Mouse (Mus musculus) limb, embryonic 12.5 days (tissue): ENCODE results near the gene Rsrc2. TPM values are rescaled to one million over a fixed set of nuclear protein-coding genes. Genes with fewer than 3 reads are reported as not detected.

Experiments used
- ATAC-seq: fragments of 200-750 bp; cut with Nextera tagmentation; 2 replicates; pipeline ENCODE4 v1.8.0; 2017; ENCODE audit warnings: low read depth, moderate TSS enrichment; ENCODE audit not compliant: insufficient number of reproducible peaks, insufficient read depth, low FRiP score, low TSS enrichment
- H3K27ac ChIP-seq: fragments of 300-500 bp; sonication (generic); 2 replicates; pipeline ENCODE4 v1.5.1; 2016; ENCODE audit warnings: mild to moderate bottlenecking, moderate library complexity
- H3K27me3 ChIP-seq: fragments of 300-500 bp; sonication (generic); 2 replicates; pipeline ENCODE4 v1.6.1; 2016; ENCODE audit warnings: mild to moderate bottlenecking, moderate library complexity
- H3K36me3 ChIP-seq: fragments of 300-500 bp; sonication (generic); 2 replicates; pipeline ENCODE4 v1.6.1; 2016; ENCODE audit warnings: mild to moderate bottlenecking, moderate library complexity
- H3K4me1 ChIP-seq: fragments of 300-500 bp; sonication (generic); replicated peaks from 2 replicates; pipeline ENCODE4 v1.6.1; 2016
- H3K4me2 ChIP-seq: fragments of 300-500 bp; sonication (generic); 2 replicates; pipeline ENCODE4 v1.6.1; 2016; ENCODE audit warnings: mild to moderate bottlenecking, moderate library complexity
- H3K4me3 ChIP-seq: fragments of 300-500 bp; sonication (generic); replicated peaks from 2 replicates; pipeline ENCODE4 v1.5.1; 2016; ENCODE audit warnings: mild to moderate bottlenecking
- H3K9ac ChIP-seq: fragments of 300-500 bp; sonication (generic); replicated peaks from 2 replicates; pipeline ENCODE4 v1.6.1; 2016; ENCODE audit warnings: mild to moderate bottlenecking, moderate library complexity
- H3K9me3 ChIP-seq: fragments of 300-500 bp; sonication (generic); 2 replicates; pipeline ENCODE4 v1.6.1; 2016; ENCODE audit warnings: mild to moderate bottlenecking, moderate library complexity
- WGBS: fragments of 180-500 bp; shearing (Covaris S2); methylation state at CpG from one replicate; pipeline ENCODE4 v1.1.7; 2016; 5-methylcytosine and 5-hydroxymethylcytosine counted together
- polyA plus RNA-seq: library from polyadenylated mRNA; unstranded; fragments of >200 nt; fragmentation: Nextera tagmentation; extraction: Ambion mirVana; gene quantifications from 2 replicates; pipeline ENCODE4 v1.2.1, GENCODE M21; 2016

The Rsrc2 gene
- polyA plus RNA-seq, 1 experiment from 2014 or later: 163 TPM

- Histone ChIP-seq H3K27me3 (no peaks in the 10 kb centered on the region), H3K9me3 (no peaks in the 10 kb centered on the region), H3K27ac (no peak overlapping the region), H3K4me2 (no peak overlapping the region), H3K4me3 (no peak overlapping the region), H3K36me3 (peaks cover 40% of the 10 kb centered on the region), H3K9ac (no peak overlapping the region), H3K4me1 (no peaks in the 10 kb centered on the region)
- ATAC-seq: no peak
- 92% methylated on average over 7 of the region's 7 CpGs for WGBS
Measured at GRCm38 (mm10) chr5:123696244-123696643, 53.0 kb downstream of the Rsrc2 start.

DNA sequence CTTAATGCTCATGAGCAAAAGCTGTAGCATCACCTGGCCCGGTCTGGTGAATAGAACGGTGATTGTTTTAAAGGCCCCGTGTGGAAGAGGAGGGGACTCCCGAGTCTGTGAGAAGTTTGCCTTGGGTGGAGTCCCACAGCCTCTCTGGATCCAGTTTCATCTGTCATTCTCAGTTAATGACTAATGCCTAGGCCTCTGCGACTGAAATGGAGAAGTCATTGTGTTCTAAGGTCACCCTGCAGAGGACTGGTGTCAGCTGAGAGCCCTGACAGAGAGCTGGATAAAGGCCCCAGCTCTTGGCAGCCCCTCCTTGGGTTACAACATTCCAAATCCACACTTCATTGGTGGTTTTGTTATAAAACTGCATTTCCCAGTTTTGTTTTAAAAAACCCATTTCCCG lies 54.7 kb downstream of the Rsrc2 start:
- H3K4me3 ChIP-seq: no peak overlapping the region
- ATAC-seq: no peak
- no peak overlapping the region for H3K9ac ChIP-seq
- peaks cover 23% of the 10 kb centered on the region for H3K36me3 ChIP-seq
- WGBS: 66% methylated on average over 6 of the region's 6 CpGs
- no peaks in the 10 kb centered on the region for H3K9me3 ChIP-seq
- H3K27me3 ChIP-seq: no peaks in the 10 kb centered on the region
- H3K27ac ChIP-seq: no peak overlapping the region
- no peak overlapping the region for H3K4me2 ChIP-seq
- no peaks in the 10 kb centered on the region for H3K4me1 ChIP-seq

GRCm38 (mm10) chr5:123684221-123685144 lies 64.7 kb downstream of the Rsrc2 start, which contains the start of gene Clip1:
Clip1 (minus strand) TSS chr5:123684618.
- Histone ChIP-seq H3K9ac (peak within 1 kb of the TSS; percentile 99), H3K27ac (peak within 1 kb of the TSS; percentile 97), H3K9me3 (no peaks in the 10 kb centered on the region), H3K27me3 (no peaks in the 10 kb centered on the region), H3K36me3 (no peaks in the 10 kb centered on the region), H3K4me1 (peaks cover 28% of the 10 kb centered on the region), H3K4me2 (peak within 1 kb of the TSS; percentile 69), H3K4me3 (peak within 1 kb of the TSS; percentile 96)
- under 1% methylated on average over 50 of the region's 64 CpGs for WGBS
- peak; percentile 40 for ATAC-seq

- ATAC-seq: peak; percentile 30; the same call in 1 of the 2 replicates
- peaks cover 31% of the 10 kb centered on the region for H3K4me1 ChIP-seq
- H3K9ac ChIP-seq: peak overlapping the region; percentile 99
- no peaks in the 10 kb centered on the region for H3K36me3 ChIP-seq
- peak overlapping the region; percentile 69 for H3K4me2 ChIP-seq
- no peaks in the 10 kb centered on the region for H3K9me3 ChIP-seq
- WGBS: under 1% methylated on average over 79 of the region's 92 CpGs
- no peaks in the 10 kb centered on the region for H3K27me3 ChIP-seq
- H3K27ac ChIP-seq: peak overlapping the region; percentile 97
- H3K4me3 ChIP-seq: peak overlapping the region; percentile 96
Measured at GRCm38 (mm10) chr5:123683377-123684220, 65.6 kb downstream of the Rsrc2 start.

GRCm38 (mm10) chr5:123683043-123683376 lies 66.2 kb downstream of the Rsrc2 start:
- H3K27ac ChIP-seq: no peak overlapping the region; the same call in 1 of the 2 replicates
- H3K4me3 ChIP-seq: peak overlapping the region; percentile 96
- no peaks in the 10 kb centered on the region for H3K27me3 ChIP-seq
- H3K9ac ChIP-seq: peak overlapping the region; percentile 99; the same call in 1 of the 2 replicates
- 5% methylated on average over 6 of the region's 6 CpGs for WGBS
- no peaks in the 10 kb centered on the region for H3K9me3 ChIP-seq
- peak overlapping the region; percentile 69 for H3K4me2 ChIP-seq
- no peaks in the 10 kb centered on the region for H3K36me3 ChIP-seq
- no peak for ATAC-seq
- peaks cover 31% of the 10 kb centered on the region for H3K4me1 ChIP-seq

GRCm38 (mm10) chr5:123682372-123682771 lies 66.8 kb downstream of the Rsrc2 start:
- Histone ChIP-seq H3K9ac (0 out of 2 replicates have a peak overlapping the region, but pooled peaks have one; percentile 99), H3K27me3 (no peaks in the 10 kb centered on the region), H3K4me3 (peak overlapping the region; percentile 96), H3K36me3 (peaks cover 1% of the 10 kb centered on the region; the same call in 1 of the 2 replicates), H3K9me3 (no peaks in the 10 kb centered on the region), H3K4me1 (peaks cover 31% of the 10 kb centered on the region), H3K27ac (no peak overlapping the region), H3K4me2 (peak overlapping the region; percentile 69)
- ATAC-seq: no peak
- WGBS: 30% methylated on average over 4 of the region's 4 CpGs

DNA sequence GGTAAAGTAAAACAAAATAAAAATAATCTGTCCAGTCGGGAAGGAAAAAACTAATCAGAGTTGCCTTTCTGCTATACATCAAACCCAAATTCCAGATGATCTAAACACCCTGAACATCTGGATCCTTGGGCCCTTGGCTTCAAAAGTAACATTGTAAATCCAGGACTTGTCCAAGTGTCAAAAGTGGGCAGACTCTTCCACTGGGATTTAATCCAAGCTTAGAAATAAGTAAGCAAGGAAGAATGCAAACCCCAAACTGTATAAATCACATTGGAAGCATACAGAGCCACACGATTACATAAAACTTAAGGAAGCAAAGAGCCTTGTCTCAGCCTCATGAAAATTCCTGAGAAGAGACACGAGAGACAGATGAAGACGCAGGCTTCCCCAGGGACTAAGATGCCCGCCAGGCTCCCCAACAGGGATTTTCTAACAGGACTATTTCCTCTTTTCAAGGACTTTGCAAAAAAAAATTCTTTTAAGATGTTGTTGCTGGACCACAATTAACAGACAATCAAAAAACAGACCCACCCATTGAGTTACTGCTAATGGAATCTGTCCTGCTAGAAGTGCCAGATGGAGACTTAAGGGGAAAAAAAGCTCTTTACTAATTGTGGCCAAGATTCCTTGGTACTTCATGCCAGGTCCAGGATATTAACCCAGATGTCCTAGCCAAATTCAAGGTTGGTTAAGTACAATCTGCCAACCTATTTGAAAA lies 69.5 kb downstream of the Rsrc2 start:
- H3K36me3 ChIP-seq: peaks cover 2% of the 10 kb centered on the region; the same call in 1 of the 2 replicates
- no peak overlapping the region for H3K4me2 ChIP-seq
- H3K9ac ChIP-seq: no peak overlapping the region
- peaks cover 26% of the 10 kb centered on the region for H3K4me1 ChIP-seq
- no peak overlapping the region for H3K4me3 ChIP-seq
- no peaks in the 10 kb centered on the region for H3K9me3 ChIP-seq
- no peak overlapping the region for H3K27ac ChIP-seq
- 39% methylated on average over 5 of the region's 5 CpGs for WGBS
- no peak for ATAC-seq
- H3K27me3 ChIP-seq: no peaks in the 10 kb centered on the region

- ATAC-seq: no peak
- 75% methylated on average over 3 of the region's 3 CpGs for WGBS
- Histone ChIP-seq H3K36me3 (peaks cover 2% of the 10 kb centered on the region; the same call in 1 of the 2 replicates), H3K9me3 (no peaks in the 10 kb centered on the region), H3K4me3 (no peak overlapping the region), H3K4me2 (no peak overlapping the region), H3K27ac (no peak overlapping the region), H3K9ac (no peak overlapping the region), H3K4me1 (peaks cover 25% of the 10 kb centered on the region), H3K27me3 (no peaks in the 10 kb centered on the region)
Measured at GRCm38 (mm10) chr5:123679106-123679505, 70.1 kb downstream of the Rsrc2 start.
